Mouse (Mus musculus) hindbrain, embryonic 14.5 days (tissue): Measurements from ENCODE around the gene Atpaf1. TPM values are rescaled to one million over a fixed set of nuclear protein-coding genes. Genes with fewer than 3 reads are reported as not detected.

Source experiments
- ATAC-seq: fragments of 200-750 bp; cut with Nextera tagmentation; 2 replicates; pipeline ENCODE4 v1.8.0; 2017; ENCODE audit warnings: moderate number of reproducible peaks, mild to moderate bottlenecking, moderate TSS enrichment, moderate library complexity; ENCODE audit not compliant: low FRiP score
- DNase-seq: peaks from one replicate; pipeline ENCODE4 v3.0.0-alpha.2; 2015; ENCODE audit warnings: low spot score
- H3K27ac ChIP-seq: fragments of 300-500 bp; sonication (generic); 2 replicates; pipeline ENCODE4 v1.5.1; 2014; ENCODE audit warnings: mild to moderate bottlenecking, moderate library complexity
- H3K27me3 ChIP-seq: fragments of 300-500 bp; sonication (generic); 2 replicates; pipeline ENCODE4 v1.6.1; 2014; ENCODE audit warnings: mild to moderate bottlenecking, low read length, mixed read lengths; ENCODE audit not compliant: control insufficient read depth, insufficient read depth
- H3K36me3 ChIP-seq: fragments of 300-500 bp; sonication (generic); replicated peaks from 2 replicates; pipeline ENCODE4 v1.6.1; 2014; ENCODE audit not compliant: control insufficient read depth, insufficient read depth
- H3K4me1 ChIP-seq: fragments of 300-500 bp; sonication (generic); replicated peaks from 2 replicates; pipeline ENCODE4 v1.6.1; 2014; ENCODE audit warnings: antibody characterized with exemption, low read length, mixed read lengths; ENCODE audit not compliant: control insufficient read depth, insufficient read depth
- H3K4me2 ChIP-seq: fragments of 300-500 bp; sonication (generic); replicated peaks from 2 replicates; pipeline ENCODE4 v1.6.1; 2014; ENCODE audit warnings: mild to moderate bottlenecking, moderate library complexity
- H3K4me3 ChIP-seq: fragments of 300-500 bp; sonication (generic); replicated peaks from 2 replicates; pipeline ENCODE4 v1.5.1; 2014; ENCODE audit warnings: mild to moderate bottlenecking, low read length
- H3K9ac ChIP-seq: fragments of 300-500 bp; sonication (generic); 2 replicates; pipeline ENCODE4 v1.6.1; 2014
- H3K9me3 ChIP-seq: fragments of 300-500 bp; sonication (generic); 2 replicates; pipeline ENCODE4 v1.6.1; 2016; ENCODE audit warnings: low read length; ENCODE audit not compliant: control insufficient read depth
- WGBS: fragments of 180-500 bp; shearing (Covaris S2); extraction: QIAGEN DNeasy Blood & Tissue Kit; methylation state at CpG from one replicate; pipeline ENCODE4 v1.1.7; 2014; 5-methylcytosine and 5-hydroxymethylcytosine counted together
- polyA plus RNA-seq: library from polyadenylated mRNA; unstranded; fragments of >200 nt; fragmentation: Nextera tagmentation; extraction: Ambion mirVana; gene quantifications from 2 replicates; pipeline ENCODE4 v1.2.1, GENCODE M21; 2014

The Atpaf1 gene
- 40.9 and 45.6 TPM in 2 replicates for polyA plus RNA-seq

DNA sequence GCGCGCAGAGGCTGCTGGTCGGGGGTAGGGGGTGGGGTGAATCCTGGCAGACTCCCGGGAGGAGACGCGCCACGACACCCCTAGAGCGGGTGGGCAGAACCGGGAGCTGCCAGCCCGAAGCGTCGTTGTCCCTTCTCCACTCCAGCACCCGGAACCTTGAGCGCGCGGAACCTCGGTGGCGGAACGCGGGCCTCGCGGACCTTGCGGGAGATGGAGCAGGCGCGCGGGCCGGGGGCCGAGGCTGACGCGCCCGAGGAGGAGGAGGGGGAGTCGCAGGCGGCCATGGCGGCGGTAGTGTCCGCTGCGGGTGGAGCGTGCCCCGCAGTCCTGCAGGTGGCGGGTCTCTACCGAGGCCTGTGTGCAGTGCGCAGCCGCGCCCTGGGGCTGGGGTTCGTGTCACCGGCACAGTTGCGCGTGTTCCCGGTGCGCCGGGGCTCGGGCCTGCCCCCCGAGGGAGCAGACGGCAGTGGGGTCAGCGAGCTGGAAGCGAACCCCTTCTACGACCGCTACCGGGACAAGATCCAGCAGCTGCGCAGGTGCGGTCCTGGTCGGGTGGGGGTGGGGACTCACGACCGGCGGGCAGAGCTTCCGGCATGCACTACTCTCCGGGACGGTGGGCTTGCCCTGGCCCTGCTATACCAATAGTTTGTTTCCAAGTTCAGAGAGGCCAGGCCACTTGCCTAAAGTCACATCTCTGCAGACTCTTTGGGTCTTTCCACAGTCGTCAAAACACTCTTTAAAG lies at the start of gene Atpaf1:
Gene Atpaf1 (plus strand): TSS at position 44 of the 742 bp plus-strand sequence.
- peak within 1 kb of the TSS; percentile 76 for H3K4me3 ChIP-seq
- peaks cover 12% of the 10 kb centered on the region for H3K36me3 ChIP-seq
- no peaks in the 10 kb centered on the region for H3K9me3 ChIP-seq
- under 1% methylated on average over 54 of the region's 69 CpGs for WGBS
- no peaks in the 10 kb centered on the region for H3K27me3 ChIP-seq
- peak within 1 kb of the TSS; percentile 56 for H3K27ac ChIP-seq
- H3K4me1 ChIP-seq: peaks cover 7% of the 10 kb centered on the region
- ATAC-seq (peak; percentile 91), DNase-seq (peak; percentile 76)
- peak within 1 kb of the TSS; percentile 69 for H3K4me2 ChIP-seq
- peak within 1 kb of the TSS; percentile 84 for H3K9ac ChIP-seq

- WGBS: 69% methylated on average over 4 of the region's 4 CpGs
- ATAC-seq: no peak
- H3K9ac ChIP-seq: no peak overlapping the region
These were observed 49.7 kb upstream of the Atpaf1 start for GRCm38 (mm10) chr4:115734867-115735266.

GRCm38 (mm10) chr4:115737551-115738041 lies 47.0 kb upstream of the Atpaf1 start, which contains the start of gene Efcab14:
Gene Efcab14, plus strand, starts transcription at chr4:115737744.
- Histone ChIP-seq H3K27ac (peak within 1 kb of the TSS; percentile 83), H3K27me3 (no peaks in the 10 kb centered on the region), H3K4me3 (peak within 1 kb of the TSS; percentile 85), H3K9me3 (no peaks in the 10 kb centered on the region), H3K36me3 (peaks cover 26% of the 10 kb centered on the region), H3K9ac (peak within 1 kb of the TSS; percentile 84), H3K4me1 (peaks cover 15% of the 10 kb centered on the region), H3K4me2 (peak within 1 kb of the TSS; percentile 81)
- peak; percentile 98 for DNase-seq
- peak; percentile 100 for ATAC-seq
- WGBS: under 1% methylated on average over 45 of the region's 45 CpGs

More at GRCm38 (mm10) chr4:115734867-115735266, 49.7 kb upstream of the Atpaf1 start:
- Histone ChIP-seq H3K27ac (no peak overlapping the region), H3K27me3 (peaks cover 13% of the 10 kb centered on the region), H3K4me3 (no peak overlapping the region), H3K4me2 (no peak overlapping the region), H3K4me1 (peaks cover 15% of the 10 kb centered on the region), H3K9me3 (0 out of 2 replicates have a peak, but pooled peaks cover 5% of the 10 kb centered on the region), H3K36me3 (no peaks in the 10 kb centered on the region)
- DNase-seq: no peak

GRCm38 (mm10) chr4:115738481-115738985 lies 46.1 kb upstream of the Atpaf1 start:
- Histone ChIP-seq H3K27ac (no peak overlapping the region), H3K27me3 (no peaks in the 10 kb centered on the region), H3K9ac (peak overlapping the region; percentile 84), H3K4me2 (peak overlapping the region; percentile 81), H3K9me3 (no peaks in the 10 kb centered on the region), H3K4me1 (peaks cover 15% of the 10 kb centered on the region), H3K36me3 (peaks cover 35% of the 10 kb centered on the region), H3K4me3 (peak overlapping the region; percentile 85)
- DNase-seq: no peak
- ATAC-seq: no peak
- 50% methylated on average over 13 of the region's 13 CpGs for WGBS

GRCm38 (mm10) chr4:115742658-115743057 lies 42.0 kb upstream of the Atpaf1 start:
- Histone ChIP-seq H3K27ac (no peak overlapping the region), H3K4me2 (no peak overlapping the region), H3K9me3 (no peaks in the 10 kb centered on the region), H3K4me3 (no peak overlapping the region), H3K27me3 (no peaks in the 10 kb centered on the region), H3K4me1 (peaks cover 15% of the 10 kb centered on the region), H3K36me3 (peaks cover 70% of the 10 kb centered on the region), H3K9ac (no peak overlapping the region)
- ATAC-seq: no peak
- DNase-seq: no peak

- ATAC-seq (no peak), DNase-seq (no peak)
- H3K9me3 ChIP-seq: no peaks in the 10 kb centered on the region
- peaks cover 14% of the 10 kb centered on the region for H3K4me1 ChIP-seq
- 85% methylated on average over 4 of the region's 4 CpGs for WGBS
- no peak overlapping the region for H3K9ac ChIP-seq
- H3K4me2 ChIP-seq: no peak overlapping the region
- H3K36me3 ChIP-seq: peaks cover 74% of the 10 kb centered on the region
- H3K27ac ChIP-seq: no peak overlapping the region
- H3K27me3 ChIP-seq: no peaks in the 10 kb centered on the region
- no peak overlapping the region for H3K4me3 ChIP-seq
These were observed 41.5 kb upstream of the Atpaf1 start for GRCm38 (mm10) chr4:115743096-115743495.

- H3K27me3 ChIP-seq: no peaks in the 10 kb centered on the region
- no peak overlapping the region for H3K4me3 ChIP-seq
- no peak overlapping the region for H3K27ac ChIP-seq
- WGBS: 65% methylated on average over 1 of the region's 1 CpGs
- H3K9me3 ChIP-seq: no peaks in the 10 kb centered on the region
- ATAC-seq (no peak), DNase-seq (no peak)
- H3K4me2 ChIP-seq: no peak overlapping the region
- no peaks in the 10 kb centered on the region for H3K4me1 ChIP-seq
- no peak overlapping the region for H3K9ac ChIP-seq
- H3K36me3 ChIP-seq: peaks cover 82% of the 10 kb centered on the region
These were observed 36.4 kb upstream of the Atpaf1 start for GRCm38 (mm10) chr4:115748181-115748580.

GRCm38 (mm10) chr4:115749336-115749735 lies 35.3 kb upstream of the Atpaf1 start:
- 97% methylated on average over 1 of the region's 1 CpGs for WGBS
- no peaks in the 10 kb centered on the region for H3K4me1 ChIP-seq

DNA sequence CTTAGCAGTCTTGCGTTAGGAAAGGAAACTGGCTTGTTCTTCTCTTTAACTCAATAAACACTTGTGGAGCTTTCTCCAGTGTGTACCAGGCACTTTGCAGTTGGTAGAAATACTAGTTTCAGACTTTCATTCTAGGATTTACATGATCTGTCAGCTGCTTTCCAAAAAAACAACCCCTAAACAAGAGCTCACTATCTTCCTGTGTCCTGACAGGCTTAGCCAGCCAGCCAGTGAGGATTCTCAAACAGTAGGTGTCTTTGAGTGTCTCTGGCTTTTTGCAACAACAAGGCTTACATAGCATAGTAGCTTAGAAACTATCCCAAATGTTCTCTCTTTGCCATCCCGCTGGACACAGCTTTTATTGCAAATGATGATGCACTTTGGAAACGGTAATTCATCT lies 30.5 kb upstream of the Atpaf1 start:
- H3K27me3 ChIP-seq: no peaks in the 10 kb centered on the region
- DNase-seq (no peak), ATAC-seq (no peak)
- H3K36me3 ChIP-seq: peaks cover 68% of the 10 kb centered on the region
- WGBS: 97% methylated on average over 3 of the region's 3 CpGs
- no peaks in the 10 kb centered on the region for H3K9me3 ChIP-seq
- no peak overlapping the region for H3K27ac ChIP-seq
- H3K4me2 ChIP-seq: no peak overlapping the region
- H3K4me1 ChIP-seq: no peaks in the 10 kb centered on the region
- no peak overlapping the region for H3K9ac ChIP-seq
- no peak overlapping the region for H3K4me3 ChIP-seq

More at GRCm38 (mm10) chr4:115749336-115749735, 35.3 kb upstream of the Atpaf1 start:
- Histone ChIP-seq H3K27me3 (no peaks in the 10 kb centered on the region), H3K9me3 (no peaks in the 10 kb centered on the region), H3K4me3 (no peak overlapping the region), H3K9ac (no peak overlapping the region), H3K4me2 (no peak overlapping the region), H3K27ac (no peak overlapping the region), H3K36me3 (peaks cover 82% of the 10 kb centered on the region)
- DNase-seq (no peak), ATAC-seq (no peak)
